Mouse (Mus musculus) CD8-positive naive resting alpha-beta T cell, adult 57 days (primary cell): ENCODE measurements around the gene Nefh. TPM values are rescaled to one million over a fixed set of nuclear protein-coding genes. Genes with fewer than 3 reads are reported as not detected.

ENCODE experiments used
- total RNA-seq: library from RNA; stranded (reverse); gene quantifications from one replicate; pipeline ENCODE4 v1.2.4, GENCODE M21; 2023

Nefh gene
- total RNA-seq = 3.0 TPM

DNA sequence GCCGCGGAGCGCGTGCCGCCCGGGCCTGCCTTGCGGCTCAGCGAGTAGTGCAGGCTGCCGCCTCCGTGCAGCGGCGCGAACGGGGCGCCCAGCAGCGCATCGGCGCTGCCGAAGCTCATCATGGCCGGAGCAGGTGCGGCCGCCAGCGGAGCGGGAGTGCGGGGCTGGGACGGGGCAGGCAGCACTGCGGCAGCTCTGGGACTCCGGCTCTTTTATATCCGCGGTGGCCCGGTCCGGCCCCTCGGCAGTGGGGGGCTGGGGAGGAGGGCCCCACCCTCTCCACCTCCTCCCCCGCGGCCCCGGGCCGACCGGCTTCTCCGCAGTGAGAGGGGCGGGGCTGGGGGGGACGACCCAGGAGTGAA is at the start of gene Nefh:
Gene Nefh, minus strand, starts transcription at position 252 of the 362 bp plus-strand sequence.

GRCm38 (mm10) chr11:4986695-4987486 is 39.0 kb upstream of the Nefh start, which contains the start of gene Ap1b1:
Ap1b1 (plus strand) TSS chr11:4986824.

GRCm38 (mm10) chr11:4894848-4895816 is 52.7 kb downstream of the Nefh start, which contains the start of gene Thoc5:
Thoc5 (plus strand) TSS chr11:4895320.

Other genes starting within 250 kb of the Nefh start
- gene Uqcr10, start 243.7 kb downstream of the Nefh start, total RNA-seq = 147 TPM
- 32.4 TPM for gene Zmat5, start 243.4 kb downstream of the Nefh start, total RNA-seq
- not detected for gene Cabp7, start 201.3 kb downstream of the Nefh start, total RNA-seq
- gene Nf2, start 98.5 kb downstream of the Nefh start, total RNA-seq = 42.0 TPM
- 24.9 TPM for gene Nipsnap1, start 74.1 kb downstream of the Nefh start, total RNA-seq
- gene Thoc5, start 52.7 kb downstream of the Nefh start, total RNA-seq = 39.2 TPM
- 76.5 TPM for gene Ap1b1, start 38.8 kb upstream of the Nefh start, total RNA-seq
- 0.49 TPM for gene Rasl10a, start 110.1 kb upstream of the Nefh start, total RNA-seq
- 0.40 TPM for gene Gas2l1, start 117.3 kb upstream of the Nefh start, total RNA-seq
- gene Rhbdd3, start 150.9 kb upstream of the Nefh start, total RNA-seq = 4.2 TPM
- gene Ewsr1, start 151.2 kb upstream of the Nefh start, total RNA-seq = 624 TPM
- 7.7 TPM for gene Emid1, start 204.2 kb upstream of the Nefh start, total RNA-seq